Mouse (Mus musculus) brain, embryonic 14.5 days (tissue): ENCODE results near the gene Zfp706.

Source experiments
- CTCF ChIP-seq: fragments of 200-500 bp; IDR thresholded peaks from 2 replicates; pipeline ENCODE4 v1.5.1; 2012; ENCODE audit warnings: inconsistent platforms, mild to moderate bottlenecking, moderate library complexity, borderline replicate concordance; ENCODE audit not compliant: insufficient read depth, insufficient read length; ENCODE audit errors: extremely low read depth
- POLR2A ChIP-seq: fragments of 200-500 bp; IDR thresholded peaks from 2 replicates; pipeline ENCODE4 v1.6.1; 2012; ENCODE audit warnings: mild to moderate bottlenecking, inconsistent platforms, borderline replicate concordance; ENCODE audit not compliant: poor library complexity, insufficient read depth, insufficient read length, severe bottlenecking; ENCODE audit errors: extremely low read depth

- TF ChIP-seq POLR2A: no peak
- TF ChIP-seq CTCF: no peak
Measured at GRCm38 (mm10) chr15:36988718-36989115, 18.9 kb downstream of the Zfp706 start.
